Mouse (Mus musculus) heart, embryonic 14.5 days (tissue): ENCODE results near the gene Nkx2-5. TPM values are rescaled to one million over a fixed set of nuclear protein-coding genes. Genes with fewer than 3 reads are reported as not detected.

Experiments used
- ATAC-seq: fragments of 200-750 bp; cut with Nextera tagmentation; 2 replicates; pipeline ENCODE4 v1.8.0; 2017; ENCODE audit warnings: low read depth, moderate TSS enrichment; ENCODE audit not compliant: insufficient number of reproducible peaks, insufficient read depth, low FRiP score
- H3K27ac ChIP-seq, 2 experiments: fragments of 200-500 bp in 1 of 2; fragments of 300-500 bp in 1 of 2; sonication (generic) in 1 of 2; replicated peaks in 1 of 2; 2 replicates each; pipeline ENCODE4 v1.5.1; 2012 to 2014; ENCODE audit warnings: low read depth in 2 of 2, low read length in 2 of 2, control low read depth in 1 of 2, mild to moderate bottlenecking in 1 of 2, mixed read lengths in 1 of 2; ENCODE audit not compliant: control insufficient read depth in 1 of 2, insufficient read depth in 1 of 2
- H3K27me3 ChIP-seq: fragments of 300-500 bp; sonication (generic); 2 replicates; pipeline ENCODE4 v1.6.1; 2014; ENCODE audit warnings: mild to moderate bottlenecking, low read length, control low read depth; ENCODE audit not compliant: control insufficient read depth, insufficient read depth
- H3K36me3 ChIP-seq: fragments of 300-500 bp; sonication (generic); 2 replicates; pipeline ENCODE4 v1.6.1; 2014; ENCODE audit warnings: mild to moderate bottlenecking, control low read depth, low read length, mixed read lengths; ENCODE audit not compliant: control insufficient read depth, insufficient read depth
- H3K4me1 ChIP-seq, 2 experiments: fragments of 200-500 bp in 1 of 2; fragments of 300-500 bp in 1 of 2; sonication (generic) in 1 of 2; 2 replicates each; pipeline ENCODE4 v1.6.1; 2012 to 2014; ENCODE audit warnings: low read length in 2 of 2, control low read depth in 1 of 2, mixed read lengths in 1 of 2; ENCODE audit not compliant: control insufficient read depth in 2 of 2, insufficient read depth in 2 of 2
- H3K4me2 ChIP-seq: fragments of 300-500 bp; sonication (generic); 2 replicates; pipeline ENCODE4 v1.6.1; 2014; ENCODE audit warnings: mild to moderate bottlenecking, low read length
- H3K4me3 ChIP-seq, 2 experiments: fragments of 200-500 bp in 1 of 2; fragments of 300-500 bp in 1 of 2; sonication (generic) in 1 of 2; 2 replicates each; pipeline ENCODE4 v1.5.1; 2012 to 2014; ENCODE audit warnings: low read length in 2 of 2, mild to moderate bottlenecking in 2 of 2, control low read depth in 1 of 2, low read depth in 1 of 2, moderate library complexity in 1 of 2; ENCODE audit not compliant: control insufficient read depth in 1 of 2, insufficient read depth in 1 of 2
- H3K9ac ChIP-seq: fragments of 300-500 bp; sonication (generic); 2 replicates; pipeline ENCODE4 v1.6.1; 2014; ENCODE audit warnings: mild to moderate bottlenecking, low read length
- H3K9me3 ChIP-seq: fragments of 300-500 bp; sonication (generic); 2 replicates; pipeline ENCODE4 v1.6.1; 2016; ENCODE audit warnings: low read length, control low read depth; ENCODE audit not compliant: control insufficient read depth
- whole genome bisulfite sequencing: fragments of 180-500 bp; shearing (Covaris S2); extraction: QIAGEN DNeasy Blood & Tissue Kit; methylation state at CpG from one replicate; pipeline ENCODE4 v1.1.7; 2014; 5-methylcytosine and 5-hydroxymethylcytosine counted together
- polyA plus RNA-seq: library from polyadenylated mRNA; unstranded; fragments of >200 nt; fragmentation: Nextera tagmentation; extraction: Ambion mirVana; gene quantifications from 2 replicates; pipeline ENCODE4 v1.2.1, GENCODE M21; 2014

Nkx2-5 gene
- polyA plus RNA-seq, 1 experiment from 2014 or later = 177 TPM

- Histone ChIP-seq H3K4me2 (peak overlapping the region; percentile 79), H3K9ac (peak overlapping the region; percentile 100), H3K4me3 (peak overlapping the region; percentile 51 to 81), H3K4me1 (peaks cover 0 to 8% of the 10 kb centered on the region in 2 experiments; a peak in 2 of 4 replicates), H3K9me3 (no peaks in the 10 kb centered on the region), H3K27ac (peak overlapping the region; percentile 97), H3K36me3 (no peaks in the 10 kb centered on the region), H3K27me3 (peaks cover 27% of the 10 kb centered on the region)
- no peak for ATAC-seq
- 11% methylated on average over 14 of the region's 14 CpGs for WGBS
Observed at GRCm38 (mm10) chr17:26845149-26846050, 591 bp upstream of the Nkx2-5 start.

DNA sequence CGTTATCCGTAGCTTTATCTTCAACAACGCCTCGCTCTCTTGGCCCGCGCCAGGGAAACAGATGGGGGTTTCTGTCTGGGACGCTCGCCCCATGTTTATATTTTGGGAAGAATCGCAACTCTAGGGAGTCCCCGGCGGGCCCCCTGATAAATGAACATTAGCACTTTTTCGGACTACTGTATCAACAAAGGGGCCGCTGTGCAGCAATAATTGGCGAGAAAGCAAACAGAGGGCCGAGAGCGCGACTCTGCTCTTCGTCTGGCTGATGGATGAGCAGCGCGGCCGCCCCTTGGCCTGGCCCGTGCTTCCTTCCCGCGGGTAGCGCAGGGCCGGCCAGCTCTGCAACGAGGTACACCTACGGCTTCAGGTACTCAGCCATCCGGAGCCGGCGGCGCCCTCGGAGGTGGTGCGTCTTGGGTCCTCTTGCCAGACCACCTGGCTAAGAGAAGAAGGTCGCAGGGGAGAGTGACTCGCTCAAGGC, 398 bp downstream of the Nkx2-5 start:
- H3K36me3 ChIP-seq = peaks cover 1% of the 10 kb centered on the region; the same call in 1 of the 2 replicates
- under 1% methylated on average over 36 of the region's 36 CpGs for WGBS
- H3K4me3 ChIP-seq = peak overlapping the region; percentile 51 to 81
- peak overlapping the region; percentile 79 for H3K4me2 ChIP-seq
- H3K4me1 ChIP-seq = peaks cover 0 to 8% of the 10 kb centered on the region in 2 experiments; a peak in 2 of 4 replicates
- H3K9me3 ChIP-seq = no peaks in the 10 kb centered on the region
- peak overlapping the region; percentile 97 for H3K27ac ChIP-seq
- peaks cover 34% of the 10 kb centered on the region for H3K27me3 ChIP-seq
- ATAC-seq = no peak
- peak overlapping the region; percentile 100 for H3K9ac ChIP-seq

DNA sequence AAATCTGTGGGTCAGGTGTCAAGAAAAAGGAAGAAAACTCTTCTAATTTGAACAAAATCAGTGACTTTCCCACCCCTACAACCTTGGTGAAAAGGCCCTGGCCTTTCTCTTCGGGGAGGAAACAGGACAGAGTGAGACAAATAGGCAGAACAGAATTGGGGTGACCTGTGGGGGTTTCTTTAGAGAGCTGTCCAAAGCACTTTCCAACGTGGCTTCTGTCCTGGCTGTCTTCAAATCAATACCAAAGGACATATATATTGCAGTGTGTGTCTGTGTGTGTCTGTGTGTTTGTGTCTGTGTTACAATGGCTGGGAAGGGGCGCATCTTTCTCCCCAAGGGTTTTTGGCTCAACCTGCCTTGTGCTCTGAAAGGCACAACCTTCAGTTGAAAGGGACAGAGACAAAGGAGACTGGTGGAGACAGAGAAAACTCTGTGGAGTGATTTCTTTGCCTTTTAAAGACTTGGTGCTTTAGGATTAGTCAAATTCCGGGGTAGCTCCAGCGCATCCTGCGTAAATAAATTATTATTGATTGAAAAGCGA, 1.0 kb downstream of the Nkx2-5 start:
- WGBS = 1% methylated on average over 7 of the region's 7 CpGs
- ATAC-seq = no peak
- Histone ChIP-seq H3K27me3 (peaks cover 41% of the 10 kb centered on the region), H3K4me2 (peak overlapping the region; percentile 79), H3K4me3 (peak overlapping the region; percentile 51 to 81), H3K9me3 (no peaks in the 10 kb centered on the region), H3K27ac (peak overlapping the region; percentile 97), H3K4me1 (peaks cover 0 to 8% of the 10 kb centered on the region in 2 experiments; a peak in 2 of 4 replicates), H3K9ac (peak overlapping the region; percentile 100), H3K36me3 (peaks cover 8% of the 10 kb centered on the region)

DNA sequence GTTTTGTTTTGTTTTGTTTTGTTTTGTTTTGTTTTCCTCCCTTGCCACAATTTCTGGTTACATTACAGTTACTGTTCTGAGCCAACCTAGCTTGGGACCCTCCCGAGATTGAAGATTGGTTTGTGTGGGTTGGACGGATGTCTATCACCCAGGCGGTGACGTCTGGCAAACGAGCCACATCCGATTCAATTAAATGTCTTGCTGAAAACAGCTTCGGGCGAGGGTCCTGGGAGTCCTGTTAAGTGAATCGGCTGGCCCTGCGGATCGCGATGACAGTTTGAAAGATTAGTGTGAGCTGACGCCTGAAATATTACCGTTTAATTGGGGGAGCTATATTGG, 1.6 kb downstream of the Nkx2-5 start:
- no peaks in the 10 kb centered on the region for H3K9me3 ChIP-seq
- H3K9ac ChIP-seq = peak overlapping the region; percentile 100
- H3K4me2 ChIP-seq = peak overlapping the region; percentile 79
- H3K27ac ChIP-seq = peak overlapping the region; percentile 97
- WGBS = 3% methylated on average over 14 of the region's 14 CpGs
- ATAC-seq = no peak
- H3K4me3 ChIP-seq = peak overlapping the region; percentile 19 to 81
- H3K36me3 ChIP-seq = peaks cover 13% of the 10 kb centered on the region
- peaks cover 43% of the 10 kb centered on the region for H3K27me3 ChIP-seq
- peaks cover 0 to 8% of the 10 kb centered on the region in 2 experiments; a peak in 2 of 4 replicates for H3K4me1 ChIP-seq

DNA sequence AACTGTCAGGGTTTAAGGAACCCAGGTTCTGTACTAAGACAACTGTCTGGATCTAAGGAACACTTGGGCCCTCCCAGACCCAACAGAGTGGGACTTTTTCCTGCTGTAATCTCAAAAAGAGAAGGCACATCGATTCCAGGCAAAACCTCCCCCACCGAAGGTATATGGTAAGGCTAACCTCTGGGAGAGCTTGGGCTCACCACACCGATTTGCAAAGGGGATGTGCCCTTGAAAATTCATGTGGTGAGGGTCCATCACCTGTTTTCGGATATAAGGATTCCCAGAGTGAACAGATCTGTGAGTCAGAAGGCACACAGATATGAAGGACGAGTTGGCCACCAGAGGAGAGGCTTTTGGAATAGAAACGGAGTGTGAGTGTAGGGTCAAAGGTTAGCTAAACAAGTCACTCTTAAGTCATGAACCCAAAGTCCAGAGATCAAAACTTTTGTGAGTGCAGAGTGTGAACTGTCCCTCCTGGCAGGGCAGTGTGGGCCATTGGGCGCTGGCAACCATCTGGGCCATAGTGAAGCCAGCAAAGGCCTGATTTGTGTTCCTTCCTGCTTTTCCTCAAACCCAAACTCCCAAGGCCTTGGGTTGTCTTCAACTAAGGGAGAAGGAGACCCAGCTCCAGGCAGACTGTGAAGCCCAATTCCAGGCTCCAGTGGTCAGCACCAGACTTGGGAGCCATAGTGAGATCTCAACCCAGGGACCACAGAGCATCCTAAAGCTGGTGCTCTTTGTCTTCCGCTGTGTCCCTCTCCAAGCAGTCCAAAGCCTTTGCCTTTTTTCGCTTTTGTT, 2.2 kb downstream of the Nkx2-5 start:
- ATAC-seq = no peak
- Histone ChIP-seq H3K4me3 (peak overlapping the region; percentile 44 to 81), H3K36me3 (peaks cover 18% of the 10 kb centered on the region), H3K9me3 (no peaks in the 10 kb centered on the region), H3K9ac (peak overlapping the region; percentile 100), H3K4me1 (peaks cover 0 to 8% of the 10 kb centered on the region in 2 experiments; a peak in 2 of 4 replicates), H3K27ac (peak overlapping the region; percentile 97), H3K4me2 (peak overlapping the region; percentile 79), H3K27me3 (peaks cover 43% of the 10 kb centered on the region)
- WGBS = 22% methylated on average over 9 of the region's 9 CpGs

DNA sequence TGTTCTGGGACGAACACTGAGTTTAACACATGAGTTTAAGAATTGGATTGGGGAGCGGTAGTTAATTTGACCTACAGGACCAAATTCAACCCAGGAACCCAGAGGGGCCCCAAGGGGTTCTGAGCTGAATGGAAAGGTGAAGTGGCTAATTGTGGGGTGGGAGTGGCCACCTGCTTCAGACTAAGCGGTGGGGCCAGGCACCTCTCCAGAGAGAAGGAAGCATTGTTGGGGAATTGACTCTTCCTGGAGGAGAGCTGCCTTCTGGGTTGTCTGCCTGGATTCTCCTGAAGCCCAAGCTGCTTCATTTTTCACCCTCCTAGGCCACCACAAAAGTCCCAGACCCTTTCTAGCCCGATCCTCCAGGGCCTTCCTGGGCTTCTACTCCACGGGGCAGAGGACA, 2.8 kb downstream of the Nkx2-5 start:
- Histone ChIP-seq H3K9ac (peak overlapping the region; percentile 100), H3K4me1 (peaks cover 0 to 8% of the 10 kb centered on the region in 2 experiments; a peak in 2 of 4 replicates), H3K9me3 (no peaks in the 10 kb centered on the region), H3K36me3 (peaks cover 25% of the 10 kb centered on the region), H3K27ac (peak overlapping the region; percentile 97), H3K27me3 (peaks cover 50% of the 10 kb centered on the region), H3K4me3 (peak overlapping the region; percentile 44 to 81), H3K4me2 (peak overlapping the region; percentile 79)
- WGBS = 5% methylated on average over 5 of the region's 5 CpGs
- peak; percentile 48; the same call in 1 of the 2 replicates for ATAC-seq
